Mouse (Mus musculus): ENCODE data around the gene Rtl3. TPM values are rescaled to one million over a fixed set of nuclear protein-coding genes. Genes with fewer than 3 reads are reported as not detected.
A peak's percentile ranks its signal among the peaks of the same experiment; 100 is the strongest.

Rtl3 gene
- 68.5 and 73.5 TPM in 2 replicates for polyA plus RNA-seq (2015; fragmentation: Nextera tagmentation; extraction: Ambion mirVana)

DNA sequence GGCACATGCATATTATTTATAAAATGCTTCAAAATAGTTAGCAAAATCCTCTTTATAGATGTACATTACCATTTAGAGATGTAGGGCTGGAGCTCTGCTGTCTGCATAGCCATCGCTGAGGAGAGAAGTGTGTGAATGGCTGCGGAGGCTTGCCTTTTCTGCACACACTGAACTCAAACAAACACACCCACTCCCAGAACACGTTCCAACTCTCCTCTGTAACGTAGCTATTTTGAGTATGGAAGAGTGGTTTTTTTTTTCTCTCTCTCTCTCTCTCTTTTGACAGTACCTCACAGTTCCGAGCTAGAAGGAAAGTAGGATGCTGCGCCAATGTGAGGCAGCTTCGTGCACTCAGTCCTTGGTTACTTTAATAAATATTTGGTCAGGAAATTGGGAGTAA is at the start of gene Rtl3:
Rtl3 (minus strand) TSS at position 236 of the 400 bp plus-strand sequence.
- Histone ChIP-seq H3K4me2 (replicated peaks) (peak within 1 kb of the TSS; percentile 22), H3K9me3 (replicated peaks) (0 out of 2 replicates have a peak, but pooled peaks cover 5% of the 10 kb centered on the region), H3K9ac (no peak within 1 kb of the TSS), H3K36me3 (peaks cover 6% of the 10 kb centered on the region; the same call in 1 of the 2 replicates), H3K4me3 (replicated peaks) (peak within 1 kb of the TSS; percentile 27), H3K27me3 (no peaks in the 10 kb centered on the region), H3K4me1 (no peaks in the 10 kb centered on the region), H3K27ac (replicated peaks) (peak within 1 kb of the TSS; percentile 65)
- 42% methylated on average over 7 of the region's 7 CpGs for WGBS
- ATAC-seq (ENCODE audit: insufficient number of reproducible peaks, low FRiP score, low TSS enrichment, low read depth), result no peak; the same call in 1 of the 2 replicates

DNA sequence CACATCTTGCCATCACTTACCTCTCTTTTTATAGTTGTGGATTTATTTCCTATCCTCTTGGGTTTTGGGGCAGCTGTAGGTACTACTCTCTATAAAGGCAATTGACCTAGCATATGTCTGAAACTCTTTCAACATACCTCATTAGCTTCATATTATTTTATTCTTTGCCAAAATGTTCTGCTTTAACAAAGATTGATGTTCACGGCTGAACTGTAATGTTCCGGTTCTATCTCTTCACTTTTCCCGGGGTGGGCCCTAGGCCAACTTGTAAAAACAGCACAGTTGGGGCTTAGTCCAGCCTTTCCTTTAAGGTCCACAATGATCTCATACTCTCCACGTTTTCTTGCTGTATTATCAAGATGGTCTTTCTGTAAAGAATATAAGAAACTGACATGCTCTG is 31.9 kb upstream of the Rtl3 start:
- Histone ChIP-seq H3K4me1 (no peaks in the 10 kb centered on the region), H3K27ac (replicated peaks) (peak overlapping the region; percentile 22; the same call in 1 of the 2 replicates), H3K9me3 (replicated peaks) (no peaks in the 10 kb centered on the region), H3K27me3 (no peaks in the 10 kb centered on the region), H3K36me3 (no peaks in the 10 kb centered on the region), H3K4me3 (replicated peaks) (no peak overlapping the region), H3K4me2 (replicated peaks) (no peak overlapping the region), H3K9ac (no peak overlapping the region)
- WGBS, result 41% methylated on average over 4 of the region's 4 CpGs
- no peak for ATAC-seq (ENCODE audit: insufficient number of reproducible peaks, low FRiP score, low TSS enrichment, low read depth)

DNA sequence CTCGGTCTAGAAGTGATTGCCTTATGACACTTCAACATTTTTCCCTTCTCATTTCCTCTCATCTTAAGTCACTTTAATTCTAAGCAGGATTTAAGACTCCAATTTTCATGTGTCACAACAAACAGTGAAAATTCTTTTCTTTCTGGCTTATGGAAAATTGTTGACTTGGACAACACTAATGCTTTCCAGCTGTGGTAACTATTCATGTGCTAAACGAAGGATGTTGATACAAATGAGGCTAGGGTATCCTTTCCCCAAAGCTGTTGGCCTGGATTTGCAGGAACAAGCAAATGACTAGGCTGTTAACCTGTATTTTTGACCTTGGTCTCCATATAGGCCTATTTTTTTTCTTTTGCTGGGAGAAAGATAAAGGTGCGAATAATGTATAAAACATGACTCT is 31.4 kb upstream of the Rtl3 start:
- Histone ChIP-seq H3K9ac (no peak overlapping the region), H3K27ac (replicated peaks) (peak overlapping the region; percentile 77), H3K4me2 (replicated peaks) (no peak overlapping the region), H3K36me3 (no peaks in the 10 kb centered on the region), H3K27me3 (no peaks in the 10 kb centered on the region), H3K4me1 (no peaks in the 10 kb centered on the region), H3K9me3 (replicated peaks) (no peaks in the 10 kb centered on the region), H3K4me3 (replicated peaks) (no peak overlapping the region)
- ATAC-seq (ENCODE audit: insufficient number of reproducible peaks, low FRiP score, low TSS enrichment, low read depth), result no peak
- 25% methylated on average over 3 of the region's 3 CpGs for WGBS

DNA sequence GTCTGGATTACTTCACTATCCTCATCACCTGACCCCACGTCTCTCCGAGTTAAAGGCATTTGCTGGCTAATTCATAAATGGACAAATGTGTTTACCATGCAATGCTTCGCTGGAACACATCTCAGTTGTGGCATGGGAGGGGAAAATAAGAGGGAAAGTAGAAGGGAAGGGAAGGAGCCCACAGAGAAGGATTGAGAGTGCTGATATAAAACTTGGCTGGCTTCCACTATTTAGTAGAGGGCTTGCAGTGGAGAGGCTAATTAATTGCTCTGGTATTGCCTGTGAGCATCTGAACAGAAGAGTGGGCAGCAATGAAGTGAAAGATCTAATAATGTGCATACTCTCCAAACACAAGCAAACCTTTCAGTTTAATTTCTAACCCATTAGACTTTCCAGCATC is 31.0 kb upstream of the Rtl3 start:
- no peak overlapping the region for H3K4me2 ChIP-seq (replicated peaks)
- no peaks in the 10 kb centered on the region for H3K4me1 ChIP-seq
- no peak overlapping the region for H3K9ac ChIP-seq
- no peak overlapping the region for H3K4me3 ChIP-seq (replicated peaks)
- H3K9me3 ChIP-seq (replicated peaks), result no peaks in the 10 kb centered on the region
- no peaks in the 10 kb centered on the region for H3K36me3 ChIP-seq
- WGBS, result 45% methylated on average over 3 of the region's 3 CpGs
- H3K27ac ChIP-seq (replicated peaks), result peak overlapping the region; percentile 77
- no peaks in the 10 kb centered on the region for H3K27me3 ChIP-seq
- ATAC-seq (ENCODE audit: insufficient number of reproducible peaks, low FRiP score, low TSS enrichment, low read depth), result no peak

DNA sequence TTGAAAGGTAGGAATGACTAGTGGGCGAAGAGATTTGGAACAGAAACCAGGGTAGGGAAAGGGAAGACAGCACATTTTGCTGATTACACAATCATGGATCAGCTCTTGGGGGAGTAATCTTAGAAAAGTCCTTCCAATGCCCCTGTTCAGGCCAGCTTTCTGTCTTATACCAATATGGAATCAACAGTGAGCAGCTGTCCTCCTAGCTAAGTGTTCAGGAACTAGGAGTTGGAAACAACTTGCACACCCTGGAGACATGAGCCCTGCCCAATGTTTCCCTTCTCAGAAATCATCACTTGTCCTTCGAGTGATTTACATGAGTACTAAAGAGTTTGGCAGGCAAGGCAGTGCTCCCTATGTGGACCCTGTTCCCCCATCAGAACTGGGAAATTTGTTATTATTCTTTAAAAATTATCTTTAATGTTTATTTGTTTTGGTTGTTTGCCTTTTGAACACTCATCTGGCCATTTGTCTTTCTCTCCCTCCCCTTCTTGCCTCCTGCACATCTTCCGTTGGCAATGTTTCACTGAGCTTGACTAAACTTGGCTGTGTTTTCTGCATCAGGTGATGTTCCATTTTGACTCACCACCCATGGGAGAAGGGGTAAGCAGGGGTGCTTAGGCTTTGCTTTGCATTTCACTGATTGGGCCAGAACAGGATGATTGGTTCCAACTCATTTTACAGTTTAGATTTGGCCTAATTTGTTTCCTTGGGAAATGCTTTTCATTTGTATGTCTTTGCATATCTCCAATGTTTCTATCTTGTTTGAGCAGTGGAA is 13.3 kb upstream of the Rtl3 start:
- 73% methylated on average over 3 of the region's 3 CpGs for WGBS
- Histone ChIP-seq H3K9me3 (replicated peaks) (no peaks in the 10 kb centered on the region), H3K27me3 (no peaks in the 10 kb centered on the region), H3K27ac (replicated peaks) (no peak overlapping the region), H3K4me1 (no peaks in the 10 kb centered on the region), H3K9ac (no peak overlapping the region), H3K4me3 (replicated peaks) (no peak overlapping the region), H3K36me3 (no peaks in the 10 kb centered on the region), H3K4me2 (replicated peaks) (no peak overlapping the region)
- no peak for ATAC-seq (ENCODE audit: insufficient number of reproducible peaks, low FRiP score, low TSS enrichment, low read depth)

DNA sequence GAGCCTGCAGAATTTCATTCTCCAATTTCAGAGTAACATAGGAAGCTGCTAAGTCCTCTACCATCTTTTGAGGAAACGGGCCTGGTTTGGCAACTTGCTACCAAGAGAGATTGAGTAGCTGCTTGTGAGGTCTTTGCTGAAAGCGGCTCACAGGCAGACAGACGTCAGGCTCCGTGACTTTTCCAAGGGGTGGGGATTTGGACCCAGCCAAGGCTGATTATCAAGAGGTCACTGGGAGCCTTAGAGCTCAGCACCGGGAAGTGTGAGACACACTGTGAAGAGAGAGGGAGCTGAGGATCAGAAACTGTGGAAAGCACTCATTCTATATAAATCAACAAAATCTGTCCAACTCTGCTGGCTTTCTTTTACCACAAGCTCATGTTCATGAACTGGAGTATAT is 853 bp downstream of the Rtl3 start:
- Histone ChIP-seq H3K4me3 (replicated peaks) (peak overlapping the region; percentile 27), H3K4me2 (replicated peaks) (peak overlapping the region; percentile 22), H3K9me3 (replicated peaks) (0 out of 2 replicates have a peak, but pooled peaks cover 5% of the 10 kb centered on the region), H3K36me3 (peaks cover 6% of the 10 kb centered on the region; the same call in 1 of the 2 replicates), H3K27ac (replicated peaks) (peak overlapping the region; percentile 65), H3K4me1 (no peaks in the 10 kb centered on the region), H3K9ac (no peak overlapping the region), H3K27me3 (no peaks in the 10 kb centered on the region)
- WGBS, result 35% methylated on average over 5 of the region's 5 CpGs
- peak; percentile 15; the same call in 1 of the 2 replicates for ATAC-seq (ENCODE audit: insufficient number of reproducible peaks, low FRiP score, low TSS enrichment, low read depth)

DNA sequence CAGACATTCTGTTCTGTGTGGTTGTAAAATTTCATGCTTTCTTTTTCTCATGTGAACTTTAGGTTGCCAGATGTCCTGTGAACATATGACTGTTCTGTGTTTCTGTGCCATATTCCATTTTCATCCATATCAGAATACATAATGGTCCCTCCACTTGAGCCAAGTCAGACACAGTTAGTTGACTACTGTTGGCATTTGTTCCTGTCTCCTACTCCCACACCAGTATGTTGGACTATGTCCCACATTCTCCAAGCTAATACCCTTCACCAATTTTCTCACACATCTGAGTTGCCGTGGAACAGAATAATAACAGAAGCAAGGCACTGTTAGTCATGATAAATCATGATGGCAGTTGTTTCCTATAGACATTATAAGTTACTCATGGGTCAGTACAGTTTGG is 9.9 kb downstream of the Rtl3 start:
- no peak for ATAC-seq (ENCODE audit: insufficient number of reproducible peaks, low FRiP score, low TSS enrichment, low read depth)
- Histone ChIP-seq H3K36me3 (no peaks in the 10 kb centered on the region), H3K9ac (no peak overlapping the region), H3K27me3 (no peaks in the 10 kb centered on the region), H3K9me3 (replicated peaks) (no peaks in the 10 kb centered on the region), H3K4me1 (no peaks in the 10 kb centered on the region), H3K27ac (replicated peaks) (no peak overlapping the region), H3K4me3 (replicated peaks) (no peak overlapping the region), H3K4me2 (replicated peaks) (no peak overlapping the region)
- 51% methylated on average over 1 of the region's 1 CpGs for WGBS

DNA sequence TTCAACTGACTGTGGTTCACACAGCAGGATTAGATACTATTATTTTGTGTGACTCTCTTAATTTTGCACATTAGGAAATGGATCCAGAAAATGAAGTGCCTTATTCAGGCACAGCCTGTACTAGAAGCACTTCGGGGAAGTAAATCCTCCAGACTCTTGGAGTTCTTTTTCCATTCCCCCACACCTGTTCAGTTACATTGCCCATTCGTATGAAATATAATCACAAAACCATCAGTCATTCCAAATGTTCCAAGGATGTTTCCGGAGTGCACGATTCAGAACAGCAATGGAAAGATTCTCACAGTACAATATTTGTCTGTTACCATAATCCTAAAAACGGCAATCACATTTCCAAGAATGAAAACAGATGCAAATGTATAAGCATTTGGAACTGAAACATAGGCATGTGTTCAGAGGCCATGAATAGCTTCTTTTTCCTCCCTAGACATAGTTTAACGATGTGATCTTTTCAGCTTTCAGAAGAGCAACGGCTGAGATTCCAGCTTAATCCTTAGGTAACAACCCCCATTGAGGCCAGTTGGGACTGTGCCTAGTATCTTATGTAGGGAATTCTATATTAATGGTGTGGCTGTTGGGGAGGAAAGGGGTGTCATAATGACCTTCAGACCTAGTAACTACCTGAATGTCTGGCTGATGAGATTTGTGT is 30.8 kb downstream of the Rtl3 start:
- Histone ChIP-seq H3K4me3 (replicated peaks) (no peak overlapping the region), H3K9ac (no peak overlapping the region), H3K36me3 (no peaks in the 10 kb centered on the region), H3K27me3 (no peaks in the 10 kb centered on the region), H3K4me1 (no peaks in the 10 kb centered on the region), H3K9me3 (replicated peaks) (no peaks in the 10 kb centered on the region), H3K4me2 (replicated peaks) (no peak overlapping the region), H3K27ac (replicated peaks) (peak overlapping the region; percentile 51; the same call in 1 of the 2 replicates)
- WGBS, result 44% methylated on average over 7 of the region's 7 CpGs
- ATAC-seq (ENCODE audit: insufficient number of reproducible peaks, low FRiP score, low TSS enrichment, low read depth), result peak; percentile 47

DNA sequence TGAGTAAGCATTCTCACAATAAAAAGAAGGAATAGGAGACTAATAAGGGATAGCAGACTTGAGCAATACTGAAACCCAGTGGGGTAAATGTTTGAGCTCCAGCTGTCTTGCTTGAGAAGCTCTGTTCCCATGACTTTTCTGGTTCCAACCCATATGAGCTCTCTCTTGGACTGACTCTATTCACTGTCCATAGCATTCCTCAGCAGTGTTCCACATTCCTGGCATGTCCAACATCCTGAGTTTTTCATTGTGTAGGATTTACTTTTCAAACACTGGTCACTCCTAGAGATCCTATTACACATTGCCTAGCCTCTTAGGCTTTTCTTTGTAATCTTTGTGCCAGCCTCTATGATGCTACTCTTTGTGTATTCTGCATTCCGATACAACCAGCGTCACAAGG is 36.1 kb downstream of the Rtl3 start:
- WGBS, result 66% methylated on average over 2 of the region's 2 CpGs
- Histone ChIP-seq H3K36me3 (no peaks in the 10 kb centered on the region), H3K4me3 (replicated peaks) (no peak overlapping the region), H3K27ac (replicated peaks) (no peak overlapping the region), H3K4me2 (replicated peaks) (no peak overlapping the region), H3K9me3 (replicated peaks) (no peaks in the 10 kb centered on the region), H3K9ac (no peak overlapping the region), H3K27me3 (no peaks in the 10 kb centered on the region), H3K4me1 (no peaks in the 10 kb centered on the region)
- no peak for ATAC-seq (ENCODE audit: insufficient number of reproducible peaks, low FRiP score, low TSS enrichment, low read depth)

DNA sequence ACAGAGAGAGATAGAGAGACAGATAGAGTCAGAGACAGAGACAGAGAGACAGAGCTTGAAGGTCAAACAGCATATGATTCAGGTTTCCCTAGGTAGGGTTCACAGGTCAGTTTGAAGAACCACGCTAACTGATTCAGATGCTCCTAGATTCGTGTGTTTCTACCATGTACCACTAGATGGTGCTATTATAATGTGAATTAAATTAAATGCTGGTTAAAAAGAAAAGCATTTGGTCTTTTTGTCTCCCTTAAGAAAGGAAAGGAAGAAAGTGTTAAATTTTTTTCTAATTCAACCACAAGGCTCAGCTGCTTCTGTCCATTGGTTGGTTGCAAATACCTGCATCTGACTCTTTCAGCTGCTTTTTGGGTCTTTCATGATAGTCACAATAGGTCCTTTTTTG is 45.8 kb downstream of the Rtl3 start:
- whole genome bisulfite sequencing, result 12% methylated on average over 2 of the region's 2 CpGs
- Histone ChIP-seq H3K4me3 (replicated peaks) (no peak overlapping the region), H3K9me3 (replicated peaks) (no peaks in the 10 kb centered on the region), H3K9ac (no peak overlapping the region), H3K27ac (replicated peaks) (no peak overlapping the region), H3K4me2 (replicated peaks) (no peak overlapping the region), H3K4me1 (no peaks in the 10 kb centered on the region), H3K27me3 (no peaks in the 10 kb centered on the region), H3K36me3 (no peaks in the 10 kb centered on the region)
- ATAC-seq (ENCODE audit: insufficient number of reproducible peaks, low FRiP score, low TSS enrichment, low read depth), result no peak

Data from embryonic facial prominence, embryonic 15.5 days (tissue).